Mouse (Mus musculus) retina, adult 2 months (tissue): ENCODE data around the gene Ina.
"Not testable (repeated sequence)": the region's sequence is repeated elsewhere in the genome, so short reads cannot be mapped to it uniquely, and the experiment has no call there.

Experiments
- DNase-seq: peaks from one replicate; pipeline ENCODE4 v3.0.0-alpha.2; 2012; ENCODE audit warnings: low read depth, low spot score

Gene Ina

DNA sequence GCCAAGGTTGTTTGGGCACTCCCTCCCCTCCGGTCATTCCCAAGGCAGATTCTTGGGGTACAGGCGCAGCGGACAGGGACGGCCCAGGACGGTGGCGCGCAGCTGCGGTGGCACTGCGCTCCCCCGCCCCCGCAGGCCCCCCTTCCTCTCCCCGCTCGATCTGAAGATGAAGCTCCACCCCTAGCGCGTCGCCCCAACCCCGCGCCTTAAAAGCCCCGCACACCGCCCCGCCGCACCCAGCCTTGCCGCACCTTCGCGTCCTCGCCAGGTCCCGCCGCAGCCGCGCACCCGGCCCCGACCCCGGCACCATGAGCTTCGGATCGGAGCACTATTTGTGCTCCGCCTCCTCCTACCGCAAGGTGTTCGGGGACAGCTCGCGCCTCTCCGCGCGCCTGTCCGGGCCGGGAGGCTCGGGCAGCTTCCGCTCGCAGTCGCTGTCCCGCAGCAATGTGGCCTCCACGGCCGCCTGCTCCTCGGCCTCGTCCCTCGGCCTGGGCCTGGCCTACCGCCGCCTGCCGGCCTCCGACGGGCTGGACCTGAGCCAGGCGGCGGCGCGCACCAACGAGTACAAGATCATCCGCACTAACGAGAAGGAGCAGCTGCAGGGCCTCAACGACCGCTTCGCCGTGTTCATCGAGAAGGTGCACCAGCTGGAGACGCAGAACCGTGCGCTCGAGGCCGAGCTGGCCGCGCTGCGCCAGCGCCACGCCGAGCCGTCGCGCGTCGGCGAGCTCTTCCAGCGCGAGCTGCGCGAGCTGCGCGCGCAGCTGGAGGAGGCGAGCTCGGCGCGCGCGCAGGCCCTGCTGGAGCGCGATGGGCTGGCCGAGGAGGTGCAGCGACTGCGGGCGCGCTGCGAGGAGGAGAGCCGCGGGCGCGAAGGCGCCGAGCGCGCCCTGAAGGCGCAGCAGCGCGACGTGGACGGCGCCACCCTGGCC, at the start of gene Ina, which contains the start of gene Nt5c2:
Gene Ina (plus strand): TSS at position 252 of the 935 bp plus-strand sequence.
Gene Nt5c2 (minus strand): TSS at position 707 of the 935 bp plus-strand sequence.
- DNase-seq: peak; percentile 40

DNA sequence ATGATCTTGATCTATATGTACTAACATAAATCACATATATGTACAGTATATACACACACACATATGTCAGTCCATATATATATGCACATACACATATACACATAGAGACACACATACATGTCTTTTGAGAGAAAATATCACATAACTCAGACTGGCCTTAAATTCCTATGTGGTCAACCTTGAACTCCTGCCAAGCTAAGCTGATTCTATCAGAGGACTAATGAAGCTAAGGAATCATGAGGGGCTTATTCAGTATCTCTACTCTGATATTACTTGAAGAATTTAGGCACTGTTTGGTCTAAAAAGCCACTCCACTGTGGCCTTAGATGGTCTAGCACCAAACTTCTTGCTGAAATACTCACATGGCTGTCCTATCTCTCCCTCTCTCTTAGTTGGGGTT, 49.0 kb upstream of the Ina start:
- DNase-seq: no peak

DNA sequence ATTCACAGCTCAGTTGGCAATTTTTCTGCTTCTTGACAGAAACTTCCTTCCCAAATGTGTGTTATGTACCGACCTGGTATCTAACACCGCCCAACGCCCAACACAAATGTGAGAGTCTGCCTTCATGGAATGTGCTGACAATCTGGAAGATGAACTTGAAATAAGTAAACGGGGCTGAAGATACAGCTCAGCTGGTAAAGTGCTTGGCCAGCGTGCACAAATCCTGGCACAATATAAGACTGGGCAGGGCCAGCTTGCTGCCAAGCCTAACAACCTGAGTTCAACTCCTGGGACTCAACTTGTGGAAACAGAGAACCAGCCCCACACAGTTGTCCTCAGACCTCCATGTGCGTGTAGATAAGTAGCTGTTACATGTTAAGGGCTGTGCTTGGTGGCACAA, 48.2 kb upstream of the Ina start:
- no peak for DNase-seq

DNA sequence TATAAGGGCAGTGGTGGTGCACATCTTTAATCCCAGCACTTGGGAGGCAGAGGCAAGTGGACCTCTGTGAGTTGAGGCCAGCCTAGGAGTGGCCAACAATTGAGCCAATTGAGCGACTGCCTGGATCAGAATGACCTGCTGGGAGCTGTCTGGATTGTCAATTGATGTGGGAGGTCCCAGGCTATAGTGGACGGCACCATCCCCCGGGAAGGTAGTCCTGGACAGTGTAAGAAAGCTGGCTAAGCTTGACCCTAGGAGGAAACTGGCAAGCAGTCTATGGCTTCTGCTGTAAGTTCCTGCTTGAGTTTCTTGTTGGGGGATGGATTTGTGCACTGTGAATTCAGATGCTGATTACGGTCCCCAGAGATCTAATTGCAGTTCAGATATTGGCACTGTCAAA, 46.6 kb upstream of the Ina start:
- no peak for DNase-seq

DNA sequence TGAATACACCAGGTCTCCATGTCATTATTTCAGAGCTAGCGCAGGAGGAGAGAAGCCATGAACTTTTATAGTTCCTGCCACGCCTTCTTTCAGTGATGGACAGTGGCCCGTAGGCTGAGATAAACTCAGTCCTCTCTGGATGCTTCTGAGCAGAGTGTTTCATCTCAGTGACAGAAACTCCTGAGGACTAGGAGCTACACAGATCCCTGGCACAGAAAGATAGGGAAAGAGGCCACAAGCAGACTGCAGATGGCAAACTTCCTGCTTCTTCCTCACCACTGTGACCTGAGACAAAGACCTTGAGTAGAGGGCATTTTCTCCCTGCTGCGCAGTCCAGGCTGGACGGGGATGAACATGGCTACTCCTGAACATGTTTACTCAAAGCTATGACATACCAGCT, 45.7 kb upstream of the Ina start:
- no peak for DNase-seq

DNA sequence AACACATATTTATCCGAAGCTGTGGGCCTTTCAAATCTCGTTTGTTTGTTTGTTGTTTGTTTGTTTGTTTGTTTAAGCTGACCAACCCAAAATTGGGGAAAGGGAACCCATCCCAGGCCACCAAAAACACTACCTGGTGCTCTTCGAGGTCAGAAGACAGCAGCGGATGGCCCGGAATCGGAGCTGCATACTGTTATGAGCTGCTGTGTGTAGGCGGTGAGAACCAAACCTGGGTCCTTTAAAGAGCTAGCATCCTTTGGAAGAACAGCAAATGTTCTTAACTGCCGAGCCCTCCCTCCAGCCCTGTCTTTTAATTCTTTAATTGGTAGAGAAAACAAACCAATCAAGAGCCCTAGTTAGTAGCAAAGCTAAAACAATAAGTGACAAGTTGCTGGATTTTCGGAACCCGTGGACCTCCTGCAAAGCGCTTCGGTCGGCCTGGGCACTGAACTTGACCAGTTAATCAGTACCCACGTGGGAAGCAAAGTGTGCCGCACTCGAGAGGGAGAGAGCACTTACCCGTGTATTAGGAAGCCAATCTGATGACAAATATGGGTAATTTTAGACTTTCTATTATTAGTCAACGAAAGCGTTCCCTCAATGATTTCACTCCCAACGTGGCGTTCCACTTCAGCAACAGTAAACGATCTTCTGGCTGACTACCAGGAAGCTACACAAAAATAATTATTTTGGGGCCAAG, 45.1 kb upstream of the Ina start:
- no peak for DNase-seq

DNA sequence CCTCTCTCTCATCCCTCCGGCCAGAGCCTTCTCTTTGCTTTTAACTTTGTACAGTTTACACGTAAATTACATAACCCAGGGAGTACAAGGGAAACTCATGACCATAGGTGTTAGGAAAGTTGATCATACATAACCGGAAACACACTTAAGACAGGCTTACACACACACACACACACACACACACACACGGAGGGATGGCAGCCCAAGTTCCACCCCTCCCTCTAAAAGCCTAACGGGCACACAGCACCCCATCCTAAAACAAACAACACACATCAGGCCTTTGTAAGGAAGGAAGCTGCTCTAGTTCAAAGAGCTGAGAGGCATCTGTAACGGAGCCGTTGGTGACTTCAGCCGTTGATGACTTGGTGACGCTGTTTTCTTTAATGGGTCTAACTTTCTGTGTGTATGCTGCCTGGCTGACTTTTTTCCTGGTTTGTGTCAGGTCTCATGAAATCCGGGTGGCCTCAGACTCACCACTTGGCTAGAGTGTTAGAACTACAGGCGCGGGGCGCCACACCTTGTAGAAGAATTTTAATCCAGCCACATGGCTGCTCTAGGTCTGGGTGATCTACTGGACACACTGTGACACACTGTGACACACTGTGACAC, 44.3 kb upstream of the Ina start:
- DNase-seq: no peak

DNA sequence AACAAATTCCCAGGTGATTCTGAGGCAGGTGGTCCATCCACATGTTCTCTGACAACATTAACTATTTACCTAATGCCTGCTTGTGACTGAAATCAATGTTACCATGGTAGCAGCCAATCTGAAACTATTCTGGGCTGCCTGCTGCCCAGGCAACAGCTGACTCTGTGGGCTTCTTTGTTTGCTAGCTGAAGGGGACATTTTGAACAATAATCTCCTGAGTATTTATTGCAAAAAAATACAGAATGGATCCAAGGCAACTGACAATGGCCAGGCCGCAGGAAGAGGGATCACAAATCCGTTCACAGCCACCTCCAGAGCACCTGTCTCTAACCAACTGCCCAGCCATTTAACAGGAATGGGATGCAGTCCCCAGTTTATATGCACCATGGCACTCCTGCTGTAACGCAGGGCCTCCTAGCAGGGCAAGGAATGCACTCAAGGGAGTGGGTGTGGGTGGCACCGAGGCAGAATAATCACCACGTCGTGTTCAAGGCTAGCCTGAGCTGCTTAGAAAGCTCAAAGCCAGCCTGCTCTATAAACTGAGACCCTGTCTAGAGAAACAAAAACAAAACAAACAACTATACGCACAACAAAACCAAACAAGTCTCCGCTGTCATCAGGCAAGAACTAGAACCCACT, 43.3 kb upstream of the Ina start:
- no peak for DNase-seq

DNA sequence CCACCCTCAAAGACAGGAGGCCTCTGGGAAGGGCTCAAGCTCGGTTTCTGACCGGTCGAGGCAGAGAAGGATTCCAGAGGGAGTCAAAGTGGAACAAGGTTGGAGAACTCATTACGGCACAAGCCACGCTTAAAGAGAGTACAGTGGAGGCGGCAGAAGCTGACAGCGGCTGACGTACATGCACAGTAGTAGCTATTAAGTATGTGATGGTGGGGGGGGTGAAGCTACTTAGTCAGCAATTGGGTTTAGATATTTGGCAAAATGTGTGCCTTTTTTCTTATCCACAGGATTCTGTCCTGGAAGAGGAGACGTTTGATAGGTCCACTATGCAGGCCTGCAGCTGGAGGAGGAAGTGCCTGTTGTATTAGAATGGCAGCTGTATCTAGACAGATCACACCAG, 42.8 kb upstream of the Ina start:
- no peak for DNase-seq

DNA sequence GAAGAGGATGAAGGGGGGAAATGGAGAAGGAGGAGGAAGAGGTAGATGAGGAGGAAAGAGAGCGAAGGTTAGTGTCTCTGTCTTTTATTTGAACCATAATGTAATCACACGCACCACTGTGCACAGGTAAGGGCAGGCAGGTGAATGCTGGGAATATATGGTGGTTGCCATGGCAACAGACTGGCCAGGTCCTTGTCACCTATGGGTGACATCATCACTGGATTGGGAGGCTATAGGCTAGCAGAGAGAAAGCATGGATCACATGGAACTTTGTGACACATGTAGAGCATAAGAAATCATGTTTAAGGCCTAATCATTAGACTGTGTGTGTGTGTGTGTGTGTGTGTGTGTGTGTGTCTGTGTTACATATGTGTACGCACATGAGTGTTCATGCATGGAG, 42.3 kb upstream of the Ina start:
- DNase-seq: no peak

DNA sequence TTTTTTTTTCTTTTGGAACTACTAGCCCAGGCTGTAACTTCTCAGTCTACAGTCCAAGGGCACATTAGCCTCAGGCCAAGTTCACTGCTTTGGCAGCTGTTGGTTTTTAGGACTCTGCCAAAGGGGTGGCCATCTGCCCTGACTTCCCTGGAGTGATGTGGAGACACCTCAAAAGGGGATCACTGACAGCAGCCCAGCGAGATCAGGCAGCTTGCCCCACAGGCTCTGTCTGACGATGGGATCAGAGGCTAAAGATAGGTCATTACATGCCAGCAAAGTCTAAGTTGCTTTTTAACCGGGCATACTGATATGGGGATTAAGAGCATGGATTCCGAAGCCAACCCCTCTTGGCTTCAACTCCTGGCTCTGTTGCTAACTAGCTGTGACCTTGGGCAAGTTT, 38.9 kb upstream of the Ina start:
- no peak for DNase-seq

DNA sequence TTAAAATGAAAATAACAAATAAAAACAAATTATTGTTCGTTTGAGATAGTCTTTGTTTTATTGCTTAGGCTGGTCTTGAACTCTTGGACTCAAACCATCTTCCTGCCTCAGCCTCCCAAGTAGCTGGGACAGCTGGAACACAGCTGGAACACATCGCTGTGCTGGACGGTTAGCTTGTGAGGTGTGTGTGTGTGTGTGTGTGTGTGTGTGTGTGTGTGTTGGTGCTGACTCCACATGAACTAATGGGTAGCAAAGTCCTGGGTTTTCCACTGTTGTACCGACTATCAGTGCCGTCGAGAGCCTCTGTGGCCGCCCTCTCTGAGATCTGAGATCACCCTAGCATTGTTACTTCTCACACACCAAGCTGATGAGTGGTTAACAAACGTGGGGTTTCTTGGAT, 38.5 kb upstream of the Ina start:
- DNase-seq: no peak

DNA sequence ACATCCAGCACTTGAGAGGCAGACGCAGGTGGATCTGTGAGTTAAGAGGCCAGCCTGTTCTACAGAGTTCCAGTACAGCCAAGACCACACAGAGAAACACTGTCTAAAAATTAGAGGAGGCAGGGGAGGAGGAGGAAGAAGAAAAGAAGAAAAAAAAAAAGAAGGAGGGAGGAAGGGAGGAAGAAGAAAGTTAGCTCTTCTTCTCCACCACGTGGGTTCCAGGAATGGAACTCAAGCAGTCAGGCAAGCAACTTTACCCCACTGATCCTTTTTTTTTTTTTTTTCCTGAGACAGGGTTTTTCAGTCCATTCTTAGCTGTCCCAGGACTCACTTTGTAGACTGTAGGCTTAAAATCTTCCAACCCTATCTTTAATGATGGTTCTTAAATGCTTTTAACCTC, 37.8 kb upstream of the Ina start:
- no peak for DNase-seq

DNA sequence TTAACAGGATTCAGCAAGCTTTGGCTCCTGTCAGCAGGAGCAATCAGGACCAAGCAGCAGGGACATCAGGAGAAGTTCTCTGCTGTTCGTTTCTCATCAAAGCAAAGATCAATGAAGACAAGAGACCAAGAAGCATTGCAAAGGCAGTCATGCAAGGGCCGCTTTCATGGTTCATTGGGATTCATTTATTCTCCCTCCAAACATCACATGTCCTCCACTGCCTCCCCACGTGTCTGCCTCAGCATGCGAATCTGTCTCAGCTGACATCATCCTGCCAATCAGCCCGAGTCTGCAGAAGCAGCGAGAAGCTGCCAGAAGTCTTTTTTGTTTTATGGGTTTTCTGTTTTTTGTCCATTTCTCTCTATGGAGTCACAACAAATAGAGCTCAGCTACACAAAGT, 37.0 kb upstream of the Ina start:
- peak; percentile 15 for DNase-seq

DNA sequence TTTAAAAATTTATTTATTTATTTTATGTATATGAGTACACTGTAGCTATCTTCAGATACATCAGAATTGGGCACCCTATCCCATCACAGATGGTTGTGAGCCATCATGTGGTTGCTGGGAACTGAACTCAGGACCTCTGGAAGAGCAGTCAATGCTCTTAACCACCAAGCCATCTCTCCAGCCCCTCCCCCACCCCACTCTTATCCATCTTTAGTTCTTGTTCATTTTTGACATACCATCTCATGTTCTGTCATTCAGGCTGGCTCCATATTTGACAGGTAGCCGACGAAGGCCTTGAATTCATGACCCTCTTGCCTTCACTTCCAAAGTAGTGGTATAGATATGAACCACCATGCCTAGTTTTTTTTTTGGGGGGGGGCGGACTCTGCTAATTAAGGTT, 36.4 kb upstream of the Ina start:
- not testable (repeated sequence) for DNase-seq

DNA sequence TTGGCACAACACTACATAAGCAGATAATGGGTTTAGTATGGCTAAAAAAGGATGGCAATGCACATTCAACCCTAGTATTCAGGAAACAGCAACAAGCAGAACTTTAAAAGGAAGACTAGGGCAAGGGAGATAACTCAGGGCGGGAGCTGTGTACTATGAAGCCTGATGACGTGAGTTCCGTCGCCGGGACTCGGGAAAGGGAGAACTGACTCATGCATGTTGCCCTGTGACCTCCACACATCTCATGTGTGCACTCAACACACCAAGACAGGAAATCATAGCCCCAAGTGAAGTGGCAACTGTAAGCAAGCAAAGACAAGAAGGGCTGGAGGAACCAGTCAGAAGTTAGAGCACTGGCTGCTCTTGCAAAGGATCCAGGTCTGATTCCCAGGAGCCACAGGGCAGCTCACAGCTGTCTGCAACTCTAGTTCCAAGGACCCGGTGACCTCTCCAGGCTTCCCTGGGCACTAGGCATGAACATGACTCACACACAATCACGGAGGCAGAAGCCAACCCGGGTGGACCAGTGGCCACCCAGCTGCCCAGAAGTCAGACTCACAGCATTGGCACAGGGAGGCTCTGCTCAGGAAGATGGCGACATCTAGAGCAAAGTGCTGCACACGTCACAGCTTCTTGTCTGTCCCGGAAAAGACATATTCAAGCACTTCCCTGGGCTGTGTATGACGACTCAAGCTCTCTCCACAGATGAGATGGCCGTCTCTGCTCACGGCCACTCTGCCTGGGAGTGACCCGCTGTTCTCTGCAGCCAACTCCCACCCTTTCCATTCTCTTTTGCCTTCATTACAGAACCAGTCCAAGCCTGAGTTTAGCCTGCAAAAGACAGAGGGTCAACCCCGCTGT, 35.3 kb upstream of the Ina start:
- DNase-seq: no peak

DNA sequence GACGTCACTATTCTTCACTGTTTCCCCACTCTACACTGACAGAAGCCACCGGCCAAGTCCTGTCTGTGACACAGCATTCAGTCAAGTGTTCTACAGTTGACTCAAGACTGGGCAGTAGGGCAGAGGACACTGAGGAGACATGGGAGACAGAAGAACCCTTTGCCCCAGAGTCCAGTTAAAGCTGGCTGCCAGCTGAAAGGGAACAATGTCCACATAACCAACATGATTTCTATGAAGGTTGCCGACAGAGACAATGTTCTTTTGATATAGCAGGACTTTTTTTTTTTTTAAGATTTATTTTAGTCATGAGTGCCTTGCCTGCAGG, 34.8 kb upstream of the Ina start:
- no peak for DNase-seq

DNA sequence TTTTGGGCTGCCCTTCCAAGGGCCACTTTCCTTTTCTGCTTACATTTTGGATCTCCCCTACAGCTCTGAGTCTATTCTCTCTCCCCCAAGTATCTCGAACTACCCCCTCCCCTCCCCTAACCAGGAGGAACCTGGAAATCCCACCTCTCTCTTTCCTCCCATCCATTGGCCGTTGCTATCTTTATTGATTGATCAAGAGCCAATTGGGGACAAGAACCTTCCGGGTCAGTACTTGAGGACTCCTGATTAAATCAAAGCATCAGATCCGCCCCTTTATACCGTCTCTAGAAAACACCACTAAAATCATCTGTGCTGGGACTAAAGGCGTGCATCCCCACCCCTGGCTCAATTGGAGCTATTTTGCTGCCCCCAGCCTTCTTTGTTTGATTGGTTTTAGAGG, 33.0 kb upstream of the Ina start:
- no peak for DNase-seq

DNA sequence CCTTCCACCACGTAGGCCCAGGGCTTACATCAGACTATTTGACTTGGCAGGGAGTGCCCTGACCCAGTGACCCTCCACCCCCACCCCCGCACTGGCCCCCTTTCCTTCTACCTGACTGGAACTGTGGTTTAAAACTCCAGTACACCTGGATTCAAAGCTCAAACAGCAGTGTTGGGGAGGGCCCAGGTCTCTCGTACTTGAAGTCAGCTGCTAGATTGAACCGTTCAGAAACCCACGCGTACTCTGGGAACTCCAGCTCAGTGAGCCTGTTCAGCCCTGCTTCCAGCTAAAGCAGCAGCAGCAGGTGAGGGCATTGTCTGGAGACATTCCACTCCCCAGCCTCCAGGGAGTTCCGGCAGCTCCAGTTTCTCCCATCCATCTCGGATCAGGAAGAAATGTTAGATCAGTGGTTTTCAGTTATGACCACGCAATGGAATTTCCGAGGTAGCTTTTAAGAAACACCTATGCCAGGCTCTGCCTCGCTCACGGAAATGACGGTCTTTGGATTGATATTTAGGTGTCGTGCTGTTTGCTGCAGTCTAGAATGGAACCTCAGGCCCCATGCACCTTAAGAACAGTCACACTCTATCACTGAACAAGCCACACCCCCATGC, 31.0 kb upstream of the Ina start:
- no peak for DNase-seq

DNA sequence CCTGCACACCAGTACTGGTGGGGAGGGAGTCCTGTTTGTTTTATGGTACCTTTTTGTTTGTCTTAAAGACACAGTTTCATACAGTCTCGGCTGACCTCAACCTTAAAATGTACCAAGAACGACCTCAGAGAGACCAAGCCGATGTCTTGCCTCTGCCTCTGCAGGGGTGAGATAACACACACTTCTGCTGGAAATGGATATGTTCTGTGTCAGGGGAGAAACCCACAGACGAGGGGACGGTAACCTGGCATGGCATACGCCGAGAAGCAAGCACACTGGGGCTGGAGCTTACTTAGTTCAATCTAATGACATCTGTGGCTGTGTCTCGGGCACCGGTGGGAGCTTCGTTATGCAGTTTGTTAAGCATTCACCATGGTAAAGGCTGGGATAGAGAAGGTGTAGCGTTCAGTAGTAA, 30.5 kb upstream of the Ina start:
- DNase-seq: no peak
